Mouse (Mus musculus) left cerebral cortex, adult 9 months (tissue): ENCODE measurements at regions not wholly inside any gene's neighbourhood (a gene's known extent, or its start where the extent isn't known, plus 50 kb on each side); places are given as distances from the start of the nearest gene placed in this dataset.
A peak's percentile ranks its signal among the peaks of the same experiment; 100 is the strongest.

Source experiments
- DNase-seq, 2 experiments: peaks; one replicate each; pipeline ENCODE4 v3.0.0; 2022; ENCODE audit warnings: low spot score in 2 of 2

GRCm38 (mm10) chr12:107251981-107252380 lies 236.5 kb upstream of the 3110018I06Rik start:
- DNase-seq: no peak

DNA sequence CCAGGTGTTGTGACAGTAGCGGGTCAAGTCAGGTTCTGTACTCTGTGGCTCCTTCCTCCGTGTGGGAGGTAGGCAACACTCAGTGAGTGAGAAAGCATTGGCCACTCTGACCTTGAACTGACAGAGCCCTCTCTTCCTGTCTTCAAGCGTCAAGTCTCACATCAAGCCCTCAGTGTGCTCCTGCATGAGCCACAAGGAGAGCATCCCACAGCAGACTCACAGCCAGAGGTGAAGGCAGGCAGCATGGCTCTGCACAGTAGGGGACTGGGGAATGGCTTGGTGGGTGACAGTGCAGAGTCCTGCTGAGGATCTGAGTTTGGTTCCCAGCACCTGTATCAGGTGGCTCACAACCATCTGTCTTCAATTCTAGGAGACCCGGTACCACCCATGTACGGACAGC lies 226.4 kb upstream of the 3110018I06Rik start:
- no peak for DNase-seq

- DNase-seq: no peak
Observed at GRCm38 (mm10) chr12:107262516-107262915, 225.9 kb upstream of the 3110018I06Rik start.

- no peak for DNase-seq
Observed at GRCm38 (mm10) chr12:107266696-107267095, 221.7 kb upstream of the 3110018I06Rik start.

GRCm38 (mm10) chr12:107285622-107286021 lies 202.8 kb upstream of the 3110018I06Rik start:
- no peak for DNase-seq

DNA sequence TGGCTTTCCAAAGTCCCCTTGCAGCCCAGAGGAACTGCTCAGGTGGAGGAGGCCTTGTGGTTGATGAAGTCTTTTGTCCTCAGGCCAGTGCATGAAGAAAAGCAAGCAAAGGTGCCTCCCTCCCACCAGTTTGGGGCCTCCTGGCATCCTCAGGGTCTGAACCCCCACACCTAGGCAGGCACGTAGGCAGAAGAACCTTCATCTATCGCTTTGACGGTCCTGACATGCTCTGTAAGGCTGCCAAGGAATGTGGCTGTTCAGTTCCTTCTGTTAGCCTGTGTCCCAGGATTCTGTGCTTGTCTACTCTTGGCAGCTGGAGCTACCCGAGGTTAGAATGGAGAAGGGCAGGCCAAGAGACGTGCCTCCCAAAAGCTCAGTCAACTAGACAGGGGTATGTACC lies 197.1 kb upstream of the 3110018I06Rik start:
- DNase-seq: no peak

GRCm38 (mm10) chr12:107307094-107307740 lies 181.2 kb upstream of the 3110018I06Rik start:
- no peak for DNase-seq

DNA sequence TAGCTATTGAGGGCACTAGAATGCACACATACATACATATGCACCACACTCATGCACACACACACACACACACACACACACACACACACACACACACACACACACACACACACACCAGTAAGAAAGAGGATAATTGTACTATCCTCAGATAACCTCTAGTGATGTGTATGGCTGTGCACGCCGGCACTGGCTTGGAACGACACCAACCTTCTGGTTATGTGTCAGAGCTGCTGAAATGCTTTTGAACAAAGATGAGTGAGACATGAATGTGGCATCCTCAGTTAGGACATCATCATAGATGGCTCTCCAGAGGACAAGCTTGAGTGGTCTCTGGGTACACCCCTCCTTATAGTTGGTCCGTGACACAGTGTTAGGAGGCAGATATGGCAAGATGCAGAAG lies 173.0 kb upstream of the 3110018I06Rik start:
- DNase-seq: no peak

DNA sequence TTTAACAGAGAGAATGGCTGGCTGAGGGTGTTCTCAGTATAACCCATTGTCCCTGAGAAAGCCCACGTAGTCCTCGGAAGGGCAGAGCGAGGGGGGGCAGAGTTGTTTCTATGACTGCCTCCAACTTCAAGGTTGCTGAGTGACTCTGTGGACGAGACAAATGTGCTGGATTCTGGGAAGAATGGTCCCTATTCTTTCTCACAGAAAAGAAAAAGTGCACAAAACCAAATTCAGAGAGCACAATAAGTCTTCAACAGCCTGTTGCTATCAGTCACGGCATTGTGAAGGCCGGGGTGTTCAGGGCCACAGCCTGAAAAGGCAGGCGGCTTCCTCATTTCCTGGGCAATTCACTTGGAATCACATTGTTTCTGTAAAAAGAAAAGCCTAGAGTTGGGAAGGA lies 165.6 kb upstream of the 3110018I06Rik start:
- DNase-seq: no peak

- no peak for DNase-seq
Observed at GRCm38 (mm10) chr12:107326101-107326500, 162.3 kb upstream of the 3110018I06Rik start.

- no peak for DNase-seq
Observed at GRCm38 (mm10) chr12:107327107-107327770, 161.2 kb upstream of the 3110018I06Rik start.

- no peak for DNase-seq
Observed at GRCm38 (mm10) chr12:107328986-107329385, 159.4 kb upstream of the 3110018I06Rik start.

DNA sequence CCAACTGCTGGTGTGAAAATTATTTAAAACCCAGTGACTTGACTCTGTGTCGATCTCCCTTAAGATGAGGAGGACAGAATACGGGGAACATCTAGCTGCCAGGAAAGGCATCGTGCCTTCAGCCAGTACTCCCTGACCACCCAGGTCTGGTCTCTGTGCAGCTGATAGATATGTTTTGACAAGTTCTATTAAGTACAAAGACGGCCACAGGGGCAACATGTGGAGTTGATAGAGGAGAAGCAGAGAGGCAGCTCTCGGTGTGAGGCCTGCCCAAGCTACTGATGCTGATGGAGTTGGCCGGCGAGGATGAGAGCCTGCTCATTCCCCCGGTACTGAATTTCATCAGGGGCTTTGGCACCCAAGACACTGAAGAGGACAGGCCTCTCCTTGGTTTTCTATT lies 154.1 kb upstream of the 3110018I06Rik start:
- DNase-seq: no peak

DNA sequence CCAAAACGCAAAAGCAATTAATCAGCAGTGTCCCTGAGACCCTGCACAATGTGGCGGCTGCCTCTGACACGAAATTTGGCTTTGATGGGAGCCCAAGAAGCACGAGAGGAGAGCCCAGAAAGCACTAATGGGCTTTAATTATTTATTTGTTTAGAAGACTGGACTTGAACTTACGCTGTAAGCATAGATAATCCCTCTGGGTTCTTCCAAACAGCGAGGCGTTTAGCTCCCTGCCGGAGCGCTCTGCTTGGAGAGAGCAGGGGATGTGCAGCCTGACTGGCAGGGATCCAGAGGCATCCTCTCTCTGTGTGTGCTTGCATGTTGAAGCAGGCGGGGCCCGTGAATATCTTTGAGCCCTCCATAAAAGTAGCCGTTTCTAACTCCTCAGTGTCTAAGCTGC lies 153.3 kb upstream of the 3110018I06Rik start:
- DNase-seq: peak in 1 of 2 experiments; percentile 8

DNA sequence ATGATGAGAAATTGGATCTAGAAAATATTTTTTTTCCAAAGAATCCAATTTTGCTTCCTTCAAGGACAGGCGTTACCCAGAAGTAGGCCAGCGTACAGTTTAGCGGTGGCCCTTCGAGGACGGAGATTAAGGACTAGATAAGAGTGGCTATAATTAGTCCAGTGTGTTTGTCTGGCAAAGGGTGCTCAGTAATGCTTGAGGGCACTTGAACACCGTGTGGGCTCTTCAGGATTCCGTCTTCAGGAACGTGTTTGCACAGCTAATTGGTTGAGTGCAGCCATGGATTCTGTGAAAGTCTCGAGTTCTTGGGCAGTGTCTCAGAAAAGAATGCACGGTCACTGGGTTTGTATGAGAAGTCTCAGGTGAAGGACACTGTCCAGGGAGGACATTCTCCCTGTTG lies 149.7 kb upstream of the 3110018I06Rik start:
- DNase-seq: no peak

DNA sequence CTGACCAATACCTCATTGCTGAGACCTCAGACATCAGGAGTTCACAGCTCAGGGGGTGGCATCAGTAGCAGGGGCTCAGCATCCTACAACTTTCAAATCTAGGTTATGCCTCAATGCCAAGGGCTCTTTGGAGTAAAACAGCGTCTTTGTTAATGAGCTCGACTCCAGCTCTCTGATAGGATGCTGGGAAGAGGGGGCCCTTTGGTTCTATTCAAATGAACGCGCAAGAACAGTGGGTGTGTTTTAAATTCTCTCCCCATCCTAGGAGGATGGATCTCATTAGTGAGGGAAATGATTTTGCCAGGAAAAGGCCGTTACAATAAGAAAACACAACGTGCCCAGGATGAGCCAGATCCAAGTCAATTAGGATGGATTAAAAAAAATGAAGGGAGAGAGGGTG lies 132.2 kb upstream of the 3110018I06Rik start:
- no peak for DNase-seq

- no peak for DNase-seq
Observed at GRCm38 (mm10) chr12:107356974-107357373, 131.5 kb upstream of the 3110018I06Rik start.

GRCm38 (mm10) chr12:107360511-107360910 lies 127.9 kb upstream of the 3110018I06Rik start:
- DNase-seq: no peak

- no peak for DNase-seq
Observed at GRCm38 (mm10) chr12:107361606-107362005, 126.8 kb upstream of the 3110018I06Rik start.

DNA sequence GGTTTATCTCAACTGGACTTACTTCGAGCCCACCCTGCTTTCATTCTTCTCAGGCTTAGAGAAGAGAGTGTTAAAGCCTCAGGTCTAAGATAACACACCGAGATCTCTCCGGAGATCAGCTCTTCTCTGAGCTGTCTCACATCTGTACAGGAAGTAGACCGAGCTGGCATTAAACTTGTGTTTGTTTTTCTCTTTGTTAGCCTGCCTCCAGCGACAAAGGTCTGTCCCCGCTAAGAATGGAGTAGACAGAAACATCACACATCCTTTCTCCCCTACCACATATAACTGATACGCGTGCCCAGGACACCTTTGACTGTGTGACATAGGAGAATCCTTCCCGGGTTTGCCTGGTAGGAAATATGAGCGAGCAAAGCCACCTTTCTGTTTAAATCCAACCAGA lies 126.3 kb upstream of the 3110018I06Rik start:
- DNase-seq: no peak

DNA sequence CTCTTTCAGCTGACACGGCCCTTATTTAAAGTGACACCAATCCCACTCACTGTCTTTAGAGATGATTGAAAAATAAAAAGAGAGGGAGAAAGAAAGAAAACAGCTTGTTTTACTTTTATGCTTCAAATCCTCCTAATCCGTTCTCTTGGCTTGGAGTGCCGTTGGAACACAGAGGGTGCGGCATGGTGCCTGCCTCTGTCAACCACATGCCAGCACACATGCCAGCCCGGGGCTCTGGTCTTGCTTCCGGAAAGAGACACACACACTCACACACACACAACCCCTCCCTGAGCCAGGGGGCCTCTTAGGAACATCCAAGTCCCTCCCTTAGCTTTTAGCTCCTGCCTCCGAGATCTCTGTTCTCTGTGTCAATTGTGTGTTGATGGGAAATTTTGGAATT lies 116.2 kb upstream of the 3110018I06Rik start:
- DNase-seq: no peak

DNA sequence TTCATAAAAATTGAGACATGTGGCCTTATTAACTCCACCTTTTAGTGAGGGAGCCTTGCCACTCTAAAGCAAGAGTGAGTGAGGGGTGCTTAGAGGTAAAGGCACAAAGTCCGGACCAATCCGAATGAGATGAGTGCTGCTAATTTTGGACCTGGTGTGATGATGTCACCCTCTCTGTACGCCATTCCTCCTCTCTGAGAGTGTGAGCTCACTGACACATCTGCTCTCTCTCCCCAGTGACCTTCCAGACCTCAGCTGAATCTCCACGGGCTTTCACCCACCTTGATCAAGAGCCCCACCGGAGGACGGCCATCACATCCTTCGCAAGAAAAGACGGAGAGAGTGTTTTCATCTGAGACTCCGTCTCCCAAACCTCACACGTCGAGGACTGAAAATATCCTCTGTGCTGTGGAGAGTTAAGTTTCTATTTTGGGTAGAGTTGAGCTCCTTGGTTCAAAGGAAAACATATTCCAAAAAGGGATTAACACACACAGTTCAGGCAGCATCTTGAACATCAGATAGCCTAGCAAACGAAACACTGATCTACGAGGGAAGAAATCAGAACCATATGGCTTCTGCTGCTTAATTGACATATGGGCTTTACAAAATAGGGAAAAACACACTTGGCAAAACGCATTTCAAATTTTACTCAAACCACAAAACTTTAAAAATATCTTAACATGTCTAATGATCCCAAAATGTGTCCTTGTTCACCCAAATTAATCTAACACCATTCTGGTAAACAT lies 96.2 kb upstream of the 3110018I06Rik start:
- DNase-seq: no peak

DNA sequence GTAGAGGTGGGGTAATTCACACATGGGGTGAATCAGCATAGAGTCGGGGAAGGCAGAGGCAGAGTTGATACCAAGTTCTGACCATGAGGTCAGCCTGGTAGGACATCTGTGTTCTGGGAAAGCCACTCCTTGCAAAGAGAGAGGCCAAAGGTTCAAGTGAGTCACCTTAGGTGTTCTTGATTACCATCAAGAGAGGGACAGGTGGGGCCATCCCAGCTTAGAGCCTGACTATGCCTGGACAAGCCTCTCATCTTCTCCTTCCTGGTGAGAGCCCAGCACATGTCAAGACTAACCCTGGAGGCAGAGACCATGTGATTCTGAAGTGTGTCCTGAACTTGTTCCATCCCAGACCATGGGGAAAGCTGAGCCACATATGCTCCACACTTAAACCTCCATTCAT lies 94.0 kb upstream of the 3110018I06Rik start:
- DNase-seq: no peak
